Mouse (Mus musculus) A20 (cell line): ENCODE data around the gene Sepsecs.

ENCODE experiments used
- DNase-seq: peaks from one replicate; pipeline ENCODE4 v3.0.0-alpha.2; 2011; ENCODE audit warnings: low read depth, low spot score

Gene Sepsecs

GRCm38 (mm10) chr5:52610306-52610705, 59.2 kb downstream of the Sepsecs start:
- DNase-seq: no peak

- DNase-seq: no peak
Measured at GRCm38 (mm10) chr5:52609672-52610071, 59.8 kb downstream of the Sepsecs start.

DNA sequence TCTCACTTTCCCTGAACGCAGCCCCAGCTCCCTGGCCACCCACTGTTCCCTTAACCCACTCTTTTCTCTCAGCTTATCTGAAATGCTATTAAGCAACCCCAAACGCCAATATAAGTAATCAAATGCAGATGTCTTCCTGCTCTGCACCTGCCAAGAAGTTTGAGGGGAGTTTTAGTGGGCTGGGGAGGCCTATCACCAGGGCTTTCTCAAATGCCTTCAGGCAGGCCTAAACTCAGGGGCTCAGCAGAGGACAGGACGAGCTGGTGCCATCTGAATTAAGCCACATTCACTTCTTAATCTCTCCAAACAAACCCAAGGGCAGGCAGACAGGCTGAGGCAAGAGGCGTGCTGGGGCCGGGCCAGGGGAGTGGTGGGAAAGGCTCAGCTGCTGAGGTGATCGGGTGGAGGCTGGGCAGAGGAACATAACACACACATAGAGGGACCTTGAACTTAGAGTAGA, 64.9 kb downstream of the Sepsecs start:
- no peak for DNase-seq

DNA sequence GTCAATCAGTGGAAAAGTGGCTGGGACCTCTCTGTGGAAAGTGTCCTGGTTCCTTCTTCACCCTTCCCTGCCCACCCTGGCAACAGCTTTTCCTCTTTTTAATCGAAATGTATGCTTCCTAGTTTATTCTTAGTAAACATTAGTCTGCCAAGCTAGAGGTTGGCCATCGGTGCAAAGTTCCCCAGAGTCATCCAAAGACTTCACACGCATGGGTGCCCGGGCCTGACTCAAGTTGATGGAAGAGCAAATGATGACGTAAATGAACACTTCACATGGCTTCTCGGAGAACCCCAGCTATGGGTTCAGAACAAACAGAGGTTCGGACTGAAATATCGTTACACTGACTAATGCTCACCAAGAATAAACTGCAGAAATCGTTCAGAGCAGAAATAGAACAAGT, 78.9 kb downstream of the Sepsecs start:
- DNase-seq: no peak
